Mouse (Mus musculus): ENCODE measurements around the gene Lhpp.

DNA sequence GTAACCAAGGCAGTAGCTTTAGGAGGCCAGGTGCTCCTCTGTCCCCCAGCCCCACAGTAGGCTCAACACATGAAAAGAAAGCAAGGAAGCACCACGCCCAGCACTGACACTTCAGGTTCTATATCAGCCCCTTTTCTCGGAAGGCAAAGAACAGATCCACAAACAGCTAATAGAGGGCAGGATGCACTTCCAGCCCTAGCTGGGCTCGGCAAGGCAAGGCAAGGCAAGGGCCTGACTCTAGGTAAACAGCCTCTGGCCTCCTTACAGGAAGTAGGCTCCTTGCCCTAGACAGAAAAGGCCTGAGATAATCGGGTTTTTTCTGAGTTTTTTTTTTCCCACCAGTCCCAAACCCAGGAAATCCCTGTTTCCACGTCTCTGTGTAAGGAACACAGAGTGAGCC lies 79.3 kb downstream of the Lhpp start:
- TF ChIP-seq CTCF (IDR thresholded peaks at IDR 0.05; ENCODE audit: low read depth) (no peak), EP300 (IDR thresholded peaks at IDR 0.05; ENCODE audit: low read depth) (no peak)

Data from liver, postnatal 0 days (tissue).